In the genomic region with DNA sequence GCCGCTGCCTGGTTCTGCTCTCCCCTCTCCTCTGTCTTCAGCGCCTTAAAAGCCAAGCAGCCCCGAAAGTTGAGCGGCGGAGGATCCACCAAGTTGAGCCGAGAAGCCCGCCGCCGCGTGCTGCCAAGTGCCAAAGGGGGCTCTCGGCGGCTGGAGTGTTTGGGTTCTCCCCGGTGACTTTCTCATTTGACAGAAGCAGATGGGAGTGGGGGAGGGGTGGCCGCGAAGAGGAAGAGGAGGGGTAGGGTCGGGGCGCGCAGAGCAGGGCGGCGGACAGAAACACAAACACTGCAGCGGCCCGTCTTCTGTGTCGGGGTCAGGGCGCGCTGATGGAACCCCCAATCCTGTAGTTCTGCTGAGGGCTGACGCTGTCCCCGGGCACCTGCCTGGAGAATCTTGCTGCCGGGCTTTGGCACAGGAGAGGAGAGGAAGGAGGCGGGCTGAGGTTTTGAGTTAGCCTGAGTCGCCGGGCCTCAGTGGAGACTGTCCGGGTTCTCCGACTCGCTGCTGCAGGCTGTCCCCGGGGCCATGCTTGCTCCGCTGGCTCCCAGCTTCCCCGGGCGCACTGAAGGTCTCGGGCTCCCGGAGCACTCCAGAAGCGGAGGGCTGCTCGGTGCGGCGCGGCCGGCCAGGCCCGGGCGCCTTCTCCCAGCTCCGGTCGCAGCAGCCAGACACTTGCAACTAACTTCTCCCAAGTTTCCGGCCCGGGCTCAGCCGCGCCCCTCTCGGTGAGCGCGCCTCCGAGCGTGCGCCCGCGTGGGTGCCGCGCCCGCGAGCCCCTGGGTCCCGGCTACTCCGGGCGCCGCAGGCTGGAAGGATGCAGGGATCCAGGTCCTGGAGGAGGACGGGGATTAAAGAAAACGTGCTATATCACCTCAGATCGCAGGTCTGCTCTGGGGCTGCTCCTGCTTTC, we compare ENCODE assay signal across 8 mouse cellular contexts. TPM values are rescaled to one million over a fixed set of nuclear protein-coding genes. Genes with fewer than 3 reads are reported as not detected.
DNase-seq lines count a peak whose midpoint lies in the region; ATAC-seq lines count a peak whose summit lies in the region.

No protein-coding gene starts in this region.

- DNase-seq in lung, postnatal 14 days, result no peak
- DNase-seq in adrenal gland, postnatal 36 days, result peak; percentile 46 to 53
- DNase-seq in forebrain, embryonic 14.5 days (ENCODE audit: low spot score), result peak; percentile 69
- peak; percentile 19 for DNase-seq in induced T-regulatory cell, adult 2 months (ENCODE audit: low read depth)
- DNase-seq in right cerebral cortex, adult 18-20 months, result no peak

- H3K9me3 ChIP-seq in lung, embryonic 16.5 days (ENCODE audit: control insufficient read depth, low read length), result no peaks in the 10 kb centered on the region
- no peaks in the 10 kb centered on the region for H3K9me3 ChIP-seq in forebrain, embryonic 14.5 days (replicated peaks; ENCODE audit: control insufficient read depth, low read length)
- no peaks in the 10 kb centered on the region for H3K9me3 ChIP-seq in liver, embryonic 16.5 days (replicated peaks; ENCODE audit: control insufficient read depth, low read length)
- H3K9me3 ChIP-seq in stomach, embryonic 14.5 days (ENCODE audit: control insufficient read depth, low read depth, low read length), result no peaks in the 10 kb centered on the region

- H3K4me1 ChIP-seq in lung, embryonic 16.5 days (replicated peaks; ENCODE audit: control insufficient read depth, insufficient read depth, low read length), result peaks cover 22% of the 10 kb centered on the region
- peaks cover 3% of the 10 kb centered on the region; the same call in 1 of the 2 replicates for H3K4me1 ChIP-seq in forebrain, embryonic 14.5 days (ENCODE audit: control insufficient read depth, insufficient read depth, low read length)
- H3K4me1 ChIP-seq in liver, embryonic 16.5 days (ENCODE audit: control insufficient read depth, low read depth, low read length), result no peaks in the 10 kb centered on the region; the same call in none of the 2 replicates
- H3K4me1 ChIP-seq in stomach, embryonic 14.5 days (ENCODE audit: control insufficient read depth, insufficient read depth, low read length), result no peaks in the 10 kb centered on the region

- H3K27me3 ChIP-seq in lung, embryonic 16.5 days (ENCODE audit: control insufficient read depth, insufficient read depth, low read depth, low read length), result peaks cover 76% of the 10 kb centered on the region
- H3K27me3 ChIP-seq in forebrain, embryonic 14.5 days (replicated peaks; ENCODE audit: control insufficient read depth, insufficient read depth, low read length), result peaks cover 9% of the 10 kb centered on the region
- peaks cover 89% of the 10 kb centered on the region for H3K27me3 ChIP-seq in liver, embryonic 16.5 days (ENCODE audit: control insufficient read depth, insufficient read depth, low read depth, low read length)
- peaks cover 36% of the 10 kb centered on the region for H3K27me3 ChIP-seq in stomach, embryonic 14.5 days (ENCODE audit: control insufficient read depth, insufficient read depth, low read length)

- peak overlapping the region; percentile 55 for H3K9ac ChIP-seq in lung, embryonic 16.5 days (ENCODE audit: low read length)
- H3K9ac ChIP-seq in forebrain, embryonic 14.5 days (ENCODE audit: low read length), result peak overlapping the region; percentile 89
- H3K9ac ChIP-seq in liver, embryonic 16.5 days (ENCODE audit: low read depth, low read length), result no peak overlapping the region
- peak overlapping the region; percentile 60 for H3K9ac ChIP-seq in stomach, embryonic 14.5 days (replicated peaks; ENCODE audit: low read depth, low read length)

- peak overlapping the region; percentile 59 for H3K4me3 ChIP-seq in lung, embryonic 16.5 days (ENCODE audit: low read length)
- H3K4me3 ChIP-seq in forebrain, embryonic 14.5 days (ENCODE audit: low read depth, low read length), result peak overlapping the region; percentile 68
- peak overlapping the region; percentile 52 for H3K4me3 ChIP-seq in liver, embryonic 16.5 days (ENCODE audit: low read depth, low read length)
- peak overlapping the region; percentile 52 for H3K4me3 ChIP-seq in stomach, embryonic 14.5 days (ENCODE audit: low read depth, low read length)

- ATAC-seq in lung, embryonic 16.5 days (ENCODE audit: low read depth), result peak; percentile 67
- ATAC-seq in forebrain, embryonic 14.5 days, result peak; percentile 46
- 0 out of 2 replicates have a peak, but pooled peaks have one; percentile 16 for ATAC-seq in liver, embryonic 16.5 days (ENCODE audit: low read depth)
- peak; percentile 74 for ATAC-seq in stomach, embryonic 14.5 days (ENCODE audit: insufficient number of reproducible peaks, insufficient read depth, low FRiP score, low read depth)

- under 1% methylated on average over 72 of the region's 73 CpGs for WGBS in lung, embryonic 16.5 days
- under 1% methylated on average over 73 of the region's 73 CpGs for WGBS in forebrain, embryonic 14.5 days
- 1% methylated on average over 73 of the region's 73 CpGs for WGBS in liver, embryonic 16.5 days (ENCODE audit: insufficient replicate concordance)
- WGBS in stomach, embryonic 14.5 days, result under 1% methylated on average over 72 of the region's 73 CpGs

- H3K27ac ChIP-seq in lung, embryonic 16.5 days (ENCODE audit: low read length), result no peak overlapping the region
- H3K27ac ChIP-seq in forebrain, embryonic 14.5 days (ENCODE audit: low read depth, low read length), result peak overlapping the region; percentile 82
- H3K27ac ChIP-seq in liver, embryonic 16.5 days (ENCODE audit: low read length), result no peak overlapping the region
- peak overlapping the region; percentile 91 for H3K27ac ChIP-seq in stomach, embryonic 14.5 days (ENCODE audit: low read length)

- H3K36me3 ChIP-seq in lung, embryonic 16.5 days (ENCODE audit: control insufficient read depth, insufficient read depth, low read length), result no peaks in the 10 kb centered on the region
- H3K36me3 ChIP-seq in forebrain, embryonic 14.5 days (ENCODE audit: control insufficient read depth, insufficient read depth, low read length), result no peaks in the 10 kb centered on the region
- no peaks in the 10 kb centered on the region for H3K36me3 ChIP-seq in liver, embryonic 16.5 days (ENCODE audit: control insufficient read depth, insufficient read depth)
- H3K36me3 ChIP-seq in stomach, embryonic 14.5 days (ENCODE audit: control insufficient read depth, insufficient read depth, low read length), result no peaks in the 10 kb centered on the region

- H3K4me2 ChIP-seq in lung, embryonic 16.5 days (ENCODE audit: low read depth, low read length), result peak overlapping the region; percentile 95
- peak overlapping the region; percentile 87 for H3K4me2 ChIP-seq in forebrain, embryonic 14.5 days (ENCODE audit: low read length)
- H3K4me2 ChIP-seq in liver, embryonic 16.5 days (ENCODE audit: low read depth, low read length), result peak overlapping the region; percentile 65
- H3K4me2 ChIP-seq in stomach, embryonic 14.5 days (replicated peaks; ENCODE audit: low read depth, low read length), result peak overlapping the region; percentile 80

RNA-seq across cellular contexts. Expression of a gene that starts 0.6 kb away (rescaled TPM):
- 0.18 and 0.24 TPM in 2 replicates for polyA plus RNA-seq in lung, embryonic 16.5 days (2015; fragmentation: Nextera tagmentation; extraction: Ambion mirVana)
- under 1 TPM in 1 of 2 experiments, not detected in 1; 0.10 TPM for total RNA-seq in adrenal gland, postnatal 36 days (2021)
- 6.6 and 9.3 TPM in 2 replicates for polyA plus RNA-seq in forebrain, embryonic 14.5 days (2014; fragmentation: Nextera tagmentation; extraction: Ambion mirVana)
- not detected in 2 replicates for polyA plus RNA-seq in liver, embryonic 16.5 days (2015; fragmentation: Nextera tagmentation; extraction: Ambion mirVana)
- 9.3 and 11.8 TPM in 2 replicates for polyA plus RNA-seq in stomach, embryonic 14.5 days (2014; fragmentation: Nextera tagmentation; extraction: Ambion mirVana)

RNA-seq across cellular contexts. Expression of a gene that starts 30.5 kb away (rescaled TPM):
- polyA plus RNA-seq in lung, embryonic 16.5 days (2015; fragmentation: Nextera tagmentation; extraction: Ambion mirVana), result not detected in 2 replicates
- total RNA-seq in adrenal gland, postnatal 36 days (2021), result not detected
- polyA plus RNA-seq in forebrain, embryonic 14.5 days (2014; fragmentation: Nextera tagmentation; extraction: Ambion mirVana), result not detected in 2 replicates
- not detected in 2 replicates for polyA plus RNA-seq in liver, embryonic 16.5 days (2015; fragmentation: Nextera tagmentation; extraction: Ambion mirVana)
- not detected in 2 replicates for polyA plus RNA-seq in stomach, embryonic 14.5 days (2014; fragmentation: Nextera tagmentation; extraction: Ambion mirVana)

Comparison
In these comparisons a context has a peak if more than half of its experiments do, and no peak if none do; other contexts are left out.
1. ATAC-seq: peak in every context shown above with its lines; median percentile 74 in stomach, embryonic 14.5 days; 67 in lung, embryonic 16.5 days; 46 in forebrain, embryonic 14.5 days; 16 in liver, embryonic 16.5 days.
2. H3K27ac ChIP-seq: peak in forebrain, embryonic 14.5 days (single experiment) and stomach, embryonic 14.5 days (single experiment); none in lung, embryonic 16.5 days (single experiment) and liver, embryonic 16.5 days (single experiment).
3. DNase-seq: peak in adrenal gland, postnatal 36 days (2 of 2), forebrain, embryonic 14.5 days (single experiment) and induced T-regulatory cell, adult 2 months (single experiment); none in lung, postnatal 14 days (single experiment) and right cerebral cortex, adult 18-20 months (single experiment).
4. Peak in every context shown above with its lines, with median percentiles within 50 percentile points of each other: H3K4me2 ChIP-seq and H3K4me3 ChIP-seq.